Mouse (Mus musculus) stomach, postnatal 0 days (tissue): Measurements from ENCODE around the gene Agfg2.

Experiments used
- CTCF ChIP-seq: IDR thresholded peaks from 2 replicates; pipeline ENCODE4 v1.5.1; 2016; ENCODE audit warnings: antibody characterized with exemption, low read depth, mild to moderate bottlenecking, moderate library complexity
- EP300 ChIP-seq: optimal IDR thresholded peaks from 2 replicates; pipeline ENCODE3; 2016; ENCODE audit warnings: antibody characterized with exemption

DNA sequence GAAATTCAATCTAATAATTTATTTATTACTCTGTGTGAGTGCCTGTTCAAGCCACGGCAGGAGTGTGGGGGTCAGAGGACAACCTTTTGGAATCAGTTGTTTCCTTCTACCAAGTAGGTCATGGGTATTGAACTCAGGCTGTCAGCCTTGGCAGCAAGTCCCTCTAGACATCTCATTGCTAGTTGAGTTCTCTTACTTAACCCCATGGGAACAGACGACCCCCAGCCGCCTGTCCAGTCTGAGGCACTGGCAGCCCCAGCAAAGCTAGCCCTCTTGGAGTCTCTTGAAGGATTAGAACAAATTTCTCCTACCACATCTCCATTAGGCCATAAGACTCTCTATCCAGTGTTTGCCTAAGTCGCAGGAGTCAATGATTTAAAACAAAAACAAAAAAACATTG, 4.8 kb downstream of the Agfg2 start:
- TF ChIP-seq CTCF (no peak), EP300 (no peak)
